Mouse (Mus musculus): ENCODE data around the gene Stra8.

Stra8 gene

GRCm38 (mm10) chr6:34946486-34947079 lies 26.6 kb downstream of the Stra8 start:
- TF ChIP-seq GATA4 (IDR thresholded peaks at IDR 0.05; ENCODE audit: insufficient replicate concordance, low read length): no peak

- TF ChIP-seq GATA4 (IDR thresholded peaks at IDR 0.05; ENCODE audit: insufficient replicate concordance, low read length): no peak
These were observed 28.5 kb downstream of the Stra8 start for GRCm38 (mm10) chr6:34948461-34948860.

GRCm38 (mm10) chr6:34951518-34951917 lies 31.6 kb downstream of the Stra8 start:
- TF ChIP-seq GATA4 (IDR thresholded peaks at IDR 0.05; ENCODE audit: insufficient replicate concordance, low read length): no peak

- no peak for TF ChIP-seq GATA4 (IDR thresholded peaks at IDR 0.05; ENCODE audit: insufficient replicate concordance, low read length)
These were observed 32.1 kb downstream of the Stra8 start for GRCm38 (mm10) chr6:34951956-34952667.

GRCm38 (mm10) chr6:34954926-34955861 lies 35.2 kb downstream of the Stra8 start:
- no peak for TF ChIP-seq GATA4 (IDR thresholded peaks at IDR 0.05; ENCODE audit: insufficient replicate concordance, low read length)

GRCm38 (mm10) chr6:34955862-34956241 lies 35.9 kb downstream of the Stra8 start:
- no peak for TF ChIP-seq GATA4 (IDR thresholded peaks at IDR 0.05; ENCODE audit: insufficient replicate concordance, low read length)

GRCm38 (mm10) chr6:34959131-34959530 lies 39.2 kb downstream of the Stra8 start:
- no peak for TF ChIP-seq GATA4 (IDR thresholded peaks at IDR 0.05; ENCODE audit: insufficient replicate concordance, low read length)

GRCm38 (mm10) chr6:34964550-34964949 lies 44.6 kb downstream of the Stra8 start:
- TF ChIP-seq GATA4 (IDR thresholded peaks at IDR 0.05; ENCODE audit: insufficient replicate concordance, low read length): no peak

GRCm38 (mm10) chr6:34965819-34966539 lies 46.0 kb downstream of the Stra8 start:
- no peak for TF ChIP-seq GATA4 (IDR thresholded peaks at IDR 0.05; ENCODE audit: insufficient replicate concordance, low read length)

- TF ChIP-seq GATA4 (IDR thresholded peaks at IDR 0.05; ENCODE audit: insufficient replicate concordance, low read length): no peak
These were observed 51.2 kb downstream of the Stra8 start for GRCm38 (mm10) chr6:34971181-34971580.

GRCm38 (mm10) chr6:34979291-34979690 lies 59.3 kb downstream of the Stra8 start:
- no peak for TF ChIP-seq GATA4 (IDR thresholded peaks at IDR 0.05; ENCODE audit: insufficient replicate concordance, low read length)

- no peak for TF ChIP-seq GATA4 (IDR thresholded peaks at IDR 0.05; ENCODE audit: insufficient replicate concordance, low read length)
These were observed 60.7 kb downstream of the Stra8 start for GRCm38 (mm10) chr6:34980661-34981060.

GRCm38 (mm10) chr6:34987085-34987645 lies 67.2 kb downstream of the Stra8 start:
- no peak for TF ChIP-seq GATA4 (IDR thresholded peaks at IDR 0.05; ENCODE audit: insufficient replicate concordance, low read length)

- no peak for TF ChIP-seq GATA4 (IDR thresholded peaks at IDR 0.05; ENCODE audit: insufficient replicate concordance, low read length)
These were observed 68.3 kb downstream of the Stra8 start, which contains the start of gene Slc23a4 for GRCm38 (mm10) chr6:34988081-34988761. Slc23a4 (minus strand) TSS chr6:34988404.
